Mouse (Mus musculus) frontal cortex, postnatal 10 days (tissue): ENCODE results near the gene Orm1.

Experiments
- DNase-seq, 2 experiments: peaks; one replicate each; pipeline ENCODE4 v3.0.0; 2022; ENCODE audit warnings: low spot score in 2 of 2, mixed read lengths in 1 of 2

The Orm1 gene

DNA sequence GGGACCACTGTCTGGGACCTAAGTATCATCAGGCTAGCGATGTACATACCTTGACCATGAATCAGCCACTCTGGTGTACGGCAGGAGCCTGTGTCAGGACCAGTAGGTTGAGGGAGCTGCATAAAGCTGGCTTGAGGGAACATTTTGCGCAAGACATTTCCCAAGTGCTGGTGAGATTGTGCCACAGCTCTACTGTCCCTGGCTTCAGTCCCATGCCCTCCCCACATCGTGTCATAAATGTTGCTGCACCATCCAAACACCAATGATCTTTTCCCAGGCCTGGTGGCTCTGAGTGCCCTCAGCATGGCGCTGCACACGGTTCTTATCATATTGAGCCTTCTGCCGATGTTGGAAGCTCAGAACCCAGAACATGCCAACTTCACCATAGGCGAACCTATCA lies at the start of gene Orm1:
Gene Orm1, plus strand, starts transcription at position 266 of the 400 bp plus-strand sequence.
- DNase-seq = no peak

DNA sequence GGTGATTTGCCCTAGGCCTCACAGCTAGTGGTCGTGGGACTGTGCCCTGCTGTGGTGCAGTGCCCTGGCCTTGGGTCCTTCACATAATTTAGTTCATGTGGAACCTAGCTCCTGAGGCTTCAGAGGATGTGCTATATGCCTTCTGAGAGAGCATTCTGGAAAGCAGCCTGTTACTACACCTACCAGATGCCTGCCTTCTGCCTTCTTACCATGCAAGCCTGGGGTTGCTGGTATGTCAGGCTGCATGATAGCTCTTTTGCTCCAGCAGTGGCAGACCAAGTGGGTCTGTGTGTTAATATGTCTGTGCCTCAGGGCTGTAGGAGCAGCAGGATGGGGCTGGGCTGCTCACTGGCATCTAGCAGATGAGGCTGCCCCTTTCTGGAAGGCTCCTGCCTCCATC lies 48.7 kb upstream of the Orm1 start:
- no peak for DNase-seq

DNA sequence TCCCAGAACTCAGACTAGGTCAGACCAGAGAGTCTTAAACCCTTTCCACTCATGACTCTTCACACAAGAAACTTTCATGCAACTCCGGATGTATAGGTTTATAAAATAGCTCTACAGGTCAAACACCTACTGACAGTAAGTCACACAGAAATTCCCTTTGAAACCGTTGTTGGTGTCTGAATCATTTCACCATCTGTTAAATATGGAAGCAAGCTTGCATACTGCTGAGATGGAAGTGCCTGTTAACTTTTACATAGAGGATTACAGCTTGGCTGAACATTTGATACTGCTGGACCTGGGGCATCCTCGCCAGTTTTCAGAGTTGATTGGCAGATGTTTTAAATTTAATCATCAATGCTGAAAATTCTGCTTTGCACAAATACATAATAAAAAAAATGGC lies 48.1 kb upstream of the Orm1 start:
- DNase-seq = no peak

DNA sequence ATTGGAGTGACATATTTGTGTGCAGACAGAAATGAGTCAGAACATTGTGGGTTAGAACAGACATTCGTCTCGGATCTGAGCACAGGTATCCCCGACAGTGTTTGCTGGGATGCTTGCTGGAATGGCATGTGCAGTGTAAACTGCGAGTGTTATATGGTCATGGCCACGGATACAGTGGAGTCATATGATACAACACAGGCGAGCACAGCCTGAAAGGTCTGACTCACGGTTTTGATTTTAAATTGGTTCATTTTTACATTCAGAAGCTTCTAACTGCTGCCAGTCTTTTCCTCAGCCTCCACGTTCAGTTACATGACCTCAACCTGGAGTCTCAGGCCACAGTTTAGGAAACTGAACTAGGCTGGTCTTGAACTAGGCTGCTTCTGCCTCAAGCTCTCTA lies 47.5 kb upstream of the Orm1 start:
- DNase-seq = no peak

DNA sequence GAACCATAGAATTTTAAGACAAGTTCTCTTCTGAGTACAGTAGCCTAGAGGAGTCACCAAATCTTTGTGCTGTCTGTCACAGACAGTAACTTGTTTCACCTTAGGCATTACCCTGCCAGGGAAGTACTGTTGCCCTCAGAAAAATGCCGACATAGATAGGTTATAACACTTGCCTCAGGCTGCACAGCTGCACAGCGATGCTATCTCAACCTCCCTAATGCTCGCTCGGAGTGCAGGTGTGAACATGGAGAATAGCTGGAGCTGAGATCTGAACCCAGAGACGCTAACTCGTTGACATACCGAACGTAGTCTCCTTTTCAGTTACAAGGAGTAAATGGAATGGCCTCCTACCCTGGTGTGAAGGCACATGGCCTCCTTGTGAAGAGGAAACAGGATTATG lies 46.2 kb upstream of the Orm1 start:
- no peak for DNase-seq

DNA sequence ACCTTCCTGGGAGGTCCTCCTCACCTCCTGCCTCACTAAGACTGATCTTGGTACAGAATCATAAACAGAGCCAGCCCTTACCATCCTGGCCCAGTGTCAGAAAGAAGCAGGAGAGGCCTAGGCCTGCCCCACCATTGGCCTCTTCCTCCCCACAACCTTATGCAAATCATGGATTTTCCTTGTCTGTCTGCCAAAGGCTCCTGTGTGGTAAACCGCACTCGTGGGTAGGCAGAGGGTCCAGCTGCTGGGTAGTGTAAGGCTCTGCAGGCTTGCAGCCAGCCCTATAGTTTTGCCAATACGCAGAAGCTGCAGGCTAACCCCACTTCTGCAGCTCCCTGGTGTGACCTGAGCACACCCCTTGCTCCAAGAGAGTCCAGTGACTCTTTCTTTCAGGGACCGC lies 41.7 kb upstream of the Orm1 start:
- DNase-seq = no peak

DNA sequence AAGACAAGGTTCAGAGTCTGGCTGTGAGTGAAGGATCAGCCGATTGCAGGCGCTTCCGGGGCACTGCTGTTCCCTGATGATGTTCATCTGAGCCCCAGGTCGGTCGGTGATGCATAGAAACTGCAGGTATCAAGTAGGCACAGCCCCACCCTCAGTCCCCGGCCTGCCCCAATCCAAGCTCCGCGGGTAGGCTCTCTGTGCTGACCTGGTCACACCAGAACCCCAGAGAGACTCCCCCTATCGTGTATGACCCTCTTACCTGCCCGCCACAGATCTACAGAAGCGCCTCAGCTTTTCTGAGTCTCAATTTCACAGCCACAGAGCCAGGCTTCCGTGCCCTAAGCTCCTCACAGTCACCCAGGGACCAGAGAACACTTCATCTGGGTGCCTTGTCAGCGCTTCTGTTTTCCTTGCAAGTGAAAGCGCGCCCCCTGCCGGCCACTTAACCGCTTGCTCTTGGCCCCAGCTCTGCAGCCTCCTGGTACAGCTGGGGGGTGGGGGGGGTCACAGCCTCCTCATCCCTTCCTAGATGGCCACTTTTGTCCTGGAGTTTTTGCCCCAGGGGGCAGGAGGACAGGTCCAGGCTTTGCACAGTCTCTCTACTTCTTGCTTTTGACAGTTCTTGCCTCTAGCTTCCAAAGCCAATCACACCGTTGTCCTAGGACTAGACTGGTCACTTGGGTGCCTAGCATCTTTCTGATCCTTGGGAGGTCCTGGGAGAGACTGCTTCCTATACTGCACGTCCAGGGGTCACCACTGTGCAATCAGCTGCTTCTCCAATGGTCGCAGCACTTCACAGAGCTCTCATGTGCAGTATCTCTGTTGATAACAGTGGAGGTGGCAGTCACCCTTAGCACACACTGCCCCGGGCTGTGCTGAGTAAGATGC lies 36.9 kb upstream of the Orm1 start:
- peak; percentile 57 to 86 for DNase-seq

DNA sequence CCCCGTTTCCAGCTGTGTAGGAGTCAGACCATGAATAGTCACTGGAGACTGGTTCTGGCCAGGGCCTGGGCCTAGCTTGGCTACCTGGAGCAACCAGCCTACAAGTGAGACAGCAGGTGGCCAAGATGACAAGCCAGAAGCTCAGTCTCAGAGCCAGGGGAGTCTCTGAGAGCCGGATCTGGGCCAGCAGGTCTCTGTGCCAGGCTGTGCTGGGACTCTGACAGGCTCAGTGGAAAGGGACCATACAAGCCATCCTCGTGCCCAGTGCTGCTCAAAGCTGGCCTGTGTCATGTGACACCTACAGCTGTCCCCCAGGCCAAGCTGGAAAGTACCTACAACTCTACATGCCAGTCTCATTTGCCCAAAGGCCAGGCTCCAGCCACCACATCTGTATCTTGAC lies 36.0 kb upstream of the Orm1 start:
- no peak for DNase-seq

DNA sequence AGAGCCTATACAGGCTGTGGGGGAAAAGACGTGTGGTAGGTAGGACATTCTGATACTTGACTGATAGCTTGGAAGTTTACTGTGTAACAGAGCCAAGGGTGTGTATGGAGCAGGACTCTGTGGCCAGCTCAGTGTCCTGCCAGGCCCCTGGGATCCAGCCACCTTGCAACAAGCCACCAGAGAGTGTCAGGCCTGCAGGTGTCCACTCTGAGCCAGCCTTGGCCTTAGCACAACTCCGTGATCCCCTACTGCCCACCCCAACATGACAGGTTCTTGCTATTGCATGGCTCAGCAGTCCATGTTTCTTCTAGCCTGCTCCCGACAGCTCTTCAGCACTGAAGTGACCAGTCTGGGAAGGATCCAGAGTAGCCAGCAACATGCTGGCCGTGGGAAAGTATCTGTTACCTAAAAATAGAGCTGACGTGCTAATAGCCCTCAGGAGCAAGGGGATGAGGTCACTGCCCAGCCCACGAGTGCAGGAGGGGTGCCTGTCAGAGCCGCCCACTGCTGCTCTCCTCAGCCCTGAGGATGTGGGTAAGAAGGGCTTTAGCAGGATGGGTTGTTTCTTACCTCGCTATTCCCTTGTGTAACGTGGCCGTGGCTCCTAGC lies 34.0 kb upstream of the Orm1 start:
- DNase-seq = no peak

DNA sequence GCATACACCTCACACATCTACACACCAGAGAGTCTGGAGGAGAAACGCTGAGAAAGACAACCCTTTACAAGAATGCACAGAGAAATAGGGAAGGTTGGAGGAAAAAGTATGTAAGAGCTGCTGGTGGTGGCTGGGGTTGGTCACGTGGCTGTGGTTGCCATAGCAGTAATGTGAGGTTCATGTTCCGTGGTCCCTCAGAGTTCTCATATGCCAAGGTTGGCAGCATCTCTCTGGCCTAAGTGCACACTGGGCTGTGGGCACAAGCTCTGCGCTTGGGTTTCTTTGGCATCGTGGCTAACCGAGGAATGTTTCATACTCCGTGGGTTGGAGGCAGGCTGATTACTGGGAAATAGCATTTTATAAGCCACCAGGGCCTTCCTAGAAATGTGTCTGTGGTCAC lies 32.9 kb upstream of the Orm1 start:
- no peak for DNase-seq

DNA sequence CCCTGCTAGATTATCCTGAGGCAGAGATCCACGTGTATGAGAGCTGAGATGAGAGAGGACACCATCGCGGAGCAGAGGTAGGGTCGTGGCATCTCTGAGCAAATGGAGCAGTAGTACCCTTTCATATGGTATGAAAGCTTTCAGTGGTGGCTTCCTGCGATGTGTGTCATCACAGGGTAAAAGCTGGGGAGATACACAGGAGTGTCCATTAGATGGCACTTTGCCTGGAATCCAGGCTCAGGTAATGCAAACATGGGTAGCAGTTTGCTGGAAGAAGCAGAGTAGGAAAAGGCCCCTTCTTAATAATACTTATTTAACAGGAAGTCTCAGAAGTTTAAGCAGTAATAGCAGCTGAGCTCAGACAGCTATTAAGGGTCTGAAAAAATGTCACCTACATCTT lies 30.3 kb upstream of the Orm1 start:
- DNase-seq = no peak

DNA sequence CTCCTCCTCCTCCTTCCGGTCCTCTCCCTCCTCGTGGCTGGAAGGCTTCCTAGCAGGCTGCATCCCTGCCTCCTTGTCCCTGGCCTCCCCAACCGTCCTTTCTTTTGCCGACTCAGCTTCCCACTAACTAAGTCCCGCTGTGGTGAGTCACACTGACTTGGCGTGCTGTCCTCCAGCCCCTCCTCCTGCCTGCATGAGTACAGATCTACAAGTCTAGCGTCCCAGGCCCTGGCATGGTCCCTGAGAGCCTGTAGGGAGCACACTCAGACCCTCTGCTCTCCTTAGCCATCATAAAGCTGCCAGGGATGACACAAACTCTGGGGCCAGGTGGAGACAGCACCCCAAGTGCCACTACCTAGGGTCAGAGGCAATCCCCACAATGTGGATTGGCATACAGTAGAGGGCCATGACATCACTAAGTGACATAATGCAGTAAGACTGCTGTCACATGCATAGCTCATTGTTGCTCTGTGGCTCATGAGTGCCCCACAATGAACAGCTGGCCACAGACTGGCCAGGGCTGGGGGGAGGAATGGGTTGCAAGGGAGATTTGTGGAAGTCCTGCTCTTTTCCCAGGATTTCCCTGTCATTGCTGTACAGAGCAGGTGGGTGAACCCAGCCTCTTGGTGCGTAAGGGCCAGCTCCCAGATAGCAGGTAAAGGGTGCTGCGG lies 28.1 kb upstream of the Orm1 start:
- DNase-seq = no peak

DNA sequence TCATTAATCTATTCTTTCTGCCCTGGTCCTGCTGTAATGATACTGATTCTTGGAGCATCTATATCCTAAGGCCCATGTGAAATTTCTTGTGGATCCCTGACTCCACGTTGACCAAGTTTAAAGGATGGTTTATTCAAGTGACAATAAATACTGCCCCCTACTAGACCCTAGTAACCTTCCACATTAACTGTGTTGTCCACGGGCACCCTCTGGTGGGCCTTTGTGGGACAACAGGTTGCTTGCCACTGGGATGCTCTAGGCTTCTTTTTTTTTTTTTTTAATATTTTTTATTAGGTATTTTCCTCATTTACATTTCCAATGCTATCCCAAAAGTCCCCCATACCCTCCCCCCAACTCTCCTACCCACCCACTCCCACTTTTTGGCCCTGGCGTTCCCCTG lies 24.8 kb upstream of the Orm1 start:
- peak in 1 of 2 experiments; percentile 55 for DNase-seq

DNA sequence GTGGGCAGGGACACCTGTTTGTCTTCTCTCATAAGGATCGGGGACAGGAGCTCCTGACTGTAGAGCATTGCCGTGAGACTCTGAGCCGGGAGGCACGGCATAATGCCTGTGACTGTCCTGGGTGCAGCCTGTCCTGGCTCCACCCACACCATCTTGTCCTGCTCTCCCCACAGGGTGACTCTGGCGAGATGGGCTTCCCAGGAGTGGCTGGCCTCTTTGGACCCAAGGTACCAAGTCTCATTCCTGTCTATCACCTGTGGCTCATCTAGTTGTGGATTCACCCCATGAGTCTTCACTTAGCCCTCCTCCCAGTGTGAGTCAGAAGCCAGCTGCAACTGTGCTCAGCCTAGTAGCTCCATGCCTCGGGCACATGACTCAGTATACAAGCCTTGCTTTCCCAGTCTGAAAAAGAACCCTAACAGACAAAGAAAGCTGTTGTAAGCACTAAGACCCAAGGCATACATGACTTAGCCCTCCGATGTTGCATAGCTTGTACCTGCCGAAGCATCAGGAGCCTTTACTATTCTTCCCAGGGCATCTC lies 21.0 kb upstream of the Orm1 start:
- DNase-seq = no peak

DNA sequence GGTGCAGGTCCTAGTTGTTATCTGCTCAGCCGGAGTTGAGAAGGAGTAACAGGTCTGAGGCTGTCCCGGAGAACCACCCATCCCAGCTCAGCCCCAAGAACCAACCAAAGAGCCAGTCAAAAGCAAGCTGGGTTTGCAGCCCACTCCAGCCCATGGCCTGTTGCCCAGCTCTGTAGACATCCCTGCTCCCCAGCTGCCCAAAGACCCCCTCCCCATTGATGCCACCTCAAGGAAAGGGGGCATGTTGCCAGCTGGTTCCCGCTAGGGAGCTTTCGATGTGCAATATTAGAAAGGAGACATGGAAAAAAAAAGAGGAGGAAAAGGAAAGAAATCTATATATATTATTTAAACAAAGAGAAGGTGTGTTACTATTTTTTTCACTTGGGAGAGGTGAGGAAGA lies 11.0 kb upstream of the Orm1 start:
- DNase-seq = no peak

DNA sequence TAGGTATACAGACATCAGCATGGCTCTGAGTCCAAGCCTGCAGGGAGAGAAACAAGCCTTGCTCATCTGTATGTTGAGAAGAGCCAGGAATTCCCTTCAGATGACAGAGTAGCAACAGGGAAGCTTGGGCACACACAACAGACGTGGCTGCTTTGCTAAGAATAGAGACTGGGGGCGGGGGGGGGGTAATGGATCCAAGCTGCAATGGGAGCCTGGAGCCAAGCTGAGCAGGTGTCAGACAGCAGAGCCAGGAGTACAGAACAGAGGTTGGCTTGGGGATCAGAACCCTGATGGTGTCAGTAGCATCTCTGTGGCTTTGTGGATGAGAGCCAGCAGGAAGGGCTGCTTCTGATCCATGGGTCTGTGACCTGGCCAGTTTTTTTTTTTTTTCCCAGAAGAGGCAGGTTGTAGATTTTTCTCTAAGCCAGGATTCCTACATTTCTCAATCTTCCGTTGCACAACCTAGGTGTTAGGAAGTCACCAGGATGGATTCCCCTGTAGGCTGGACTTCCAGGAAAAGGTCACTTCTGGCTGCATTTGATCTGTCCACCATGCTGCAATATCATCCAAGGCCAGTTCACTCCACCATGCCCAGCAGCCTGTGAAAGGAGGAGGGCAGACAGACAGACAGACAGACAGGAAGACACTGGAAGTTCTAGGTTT lies 5.8 kb upstream of the Orm1 start:
- no peak for DNase-seq

DNA sequence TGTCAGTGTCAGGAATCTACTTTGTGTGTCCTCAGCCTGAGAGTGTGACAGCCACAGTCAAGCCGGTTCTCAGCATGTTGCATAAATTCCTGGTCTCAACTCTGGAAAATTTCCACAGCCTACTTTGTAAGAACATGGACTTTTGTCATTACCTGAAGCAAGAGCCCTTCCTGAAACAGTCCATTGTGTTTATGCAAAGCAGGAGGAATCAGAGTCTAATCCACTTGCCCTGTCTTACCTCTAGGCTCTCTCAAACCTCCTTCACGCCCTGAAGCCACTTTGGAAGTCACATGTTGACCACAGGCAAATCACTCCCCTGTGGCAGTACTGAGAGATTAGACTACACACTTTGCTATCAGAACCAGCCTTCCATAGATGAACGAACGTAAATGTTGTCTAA lies 1.9 kb upstream of the Orm1 start:
- DNase-seq = no peak

DNA sequence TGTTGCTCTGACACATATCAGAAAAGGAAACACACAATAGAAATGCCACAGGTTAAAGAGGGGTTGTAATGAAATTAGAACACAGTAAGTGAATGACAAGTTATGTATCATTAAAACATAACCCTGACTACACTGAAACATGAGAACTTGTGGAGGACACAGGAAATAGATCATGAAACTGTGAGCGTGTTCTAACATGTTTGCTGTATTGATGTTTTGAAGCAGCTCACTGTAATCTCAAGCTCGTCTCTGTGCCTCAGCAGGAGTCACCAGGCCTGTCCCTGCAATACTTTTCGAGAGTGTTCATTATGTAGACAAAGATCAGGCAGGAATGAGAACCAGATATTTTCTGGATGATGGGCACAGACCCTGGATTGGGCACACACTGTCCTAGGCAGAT lies 752 bp upstream of the Orm1 start:
- no peak for DNase-seq

DNA sequence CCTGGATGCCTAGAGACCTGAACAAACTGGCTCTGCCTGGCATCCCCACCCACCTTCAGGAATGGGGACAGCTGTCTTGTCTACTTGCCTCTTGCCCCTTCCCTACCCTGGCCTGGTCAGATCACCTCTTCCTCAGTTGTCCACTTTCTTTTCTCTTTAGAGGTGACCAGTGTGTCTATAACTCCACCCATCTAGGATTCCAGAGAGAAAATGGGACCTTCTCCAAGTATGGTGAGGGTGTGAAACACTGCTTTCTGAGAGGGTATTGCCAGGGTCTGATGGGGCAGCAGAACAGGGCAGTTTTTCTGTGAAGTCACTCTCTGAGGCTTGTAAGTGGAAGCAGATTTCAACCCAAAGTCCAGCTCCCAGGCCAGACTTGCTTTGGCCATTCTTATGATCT lies 901 bp downstream of the Orm1 start:
- DNase-seq = no peak

DNA sequence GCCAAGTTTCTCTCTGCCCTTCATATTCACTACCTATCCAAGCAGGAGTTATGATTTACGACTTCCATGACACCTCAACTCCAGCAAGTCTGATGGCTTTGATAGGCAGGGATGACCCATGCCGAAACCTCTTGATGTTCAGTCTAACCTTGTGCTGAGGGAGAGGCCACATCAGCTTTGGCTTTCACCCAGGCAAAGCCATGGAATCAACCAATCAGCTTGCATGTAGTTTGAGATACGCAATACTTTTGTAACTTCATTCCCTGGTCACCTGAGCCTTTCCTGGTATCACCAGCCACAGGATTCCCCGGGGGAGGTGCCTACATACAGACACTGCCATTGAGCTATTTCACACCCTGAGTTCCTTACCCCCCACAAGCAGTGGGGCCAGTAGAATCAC lies 2.3 kb downstream of the Orm1 start:
- no peak for DNase-seq

DNA sequence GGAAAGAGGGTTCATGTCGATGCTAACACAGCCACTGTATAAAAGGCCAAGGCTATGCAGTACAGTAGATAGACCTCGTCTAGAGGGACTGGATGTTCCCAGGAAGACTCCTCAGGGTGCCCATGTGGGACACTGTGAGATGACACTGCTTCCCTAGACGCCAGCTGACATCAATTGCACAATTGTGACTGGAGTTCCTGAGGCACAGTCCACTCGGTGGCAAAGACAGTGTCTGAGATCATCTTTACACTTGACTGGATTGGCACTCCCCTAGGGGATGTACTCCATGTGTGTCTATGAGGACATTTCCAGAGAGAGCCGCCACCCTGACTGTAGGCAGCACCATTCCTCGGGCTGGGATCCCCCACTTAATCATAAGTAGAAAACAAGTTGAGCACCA lies 4.2 kb downstream of the Orm1 start:
- DNase-seq = no peak
